Mouse (Mus musculus): ENCODE data around the gene Tmem82. TPM values are rescaled to one million over a fixed set of nuclear protein-coding genes. Genes with fewer than 3 reads are reported as not detected.

Tmem82 gene
- total and polyA plus RNA-seq, 2 experiments from 2014 or later: 1.5 to 1.6 TPM

- H3K4me2 ChIP-seq (ENCODE audit: low read depth, low read length): peak overlapping the region; percentile 68
- ATAC-seq (no peak), DNase-seq (ENCODE audit: low spot score) (no peak)
- no peaks in the 10 kb centered on the region for H3K27me3 ChIP-seq (ENCODE audit: insufficient read depth, low read length)
- no peaks in the 10 kb centered on the region for H3K9me3 ChIP-seq (ENCODE audit: low read length)
- no peak for TF ChIP-seq CTCF (IDR thresholded peaks at IDR 0.05; ENCODE audit: low read depth)
- no peaks in the 10 kb centered on the region for H3K4me1 ChIP-seq (ENCODE audit: insufficient read depth, low read length)
- peak overlapping the region; percentile 68 for H3K9ac ChIP-seq (replicated peaks; ENCODE audit: low read length)
- 4% methylated on average over 9 of the region's 9 CpGs for WGBS
- H3K36me3 ChIP-seq (ENCODE audit: insufficient read depth, low read length): no peaks in the 10 kb centered on the region
- peak overlapping the region; percentile 50 for H3K4me3 ChIP-seq (ENCODE audit: low read length)
- H3K27ac ChIP-seq: no peak overlapping the region; the same call in 1 of the 2 replicates
Observed at GRCm38 (mm10) chr4:141598894-141599250, 19.6 kb downstream of the Tmem82 start.

GRCm38 (mm10) chr4:141598199-141598893, 20.1 kb downstream of the Tmem82 start:
- no peak for TF ChIP-seq CTCF (IDR thresholded peaks at IDR 0.05; ENCODE audit: low read depth)
- 3% methylated on average over 19 of the region's 19 CpGs for WGBS
- Histone ChIP-seq H3K9me3 (ENCODE audit: low read length) (no peaks in the 10 kb centered on the region), H3K4me1 (ENCODE audit: insufficient read depth, low read length) (no peaks in the 10 kb centered on the region), H3K4me2 (ENCODE audit: low read depth, low read length) (peak overlapping the region; percentile 68), H3K36me3 (ENCODE audit: insufficient read depth, low read length) (no peaks in the 10 kb centered on the region), H3K9ac (replicated peaks; ENCODE audit: low read length) (peak overlapping the region; percentile 68; the same call in 1 of the 2 replicates), H3K27me3 (ENCODE audit: insufficient read depth, low read length) (no peaks in the 10 kb centered on the region), H3K4me3 (ENCODE audit: low read length) (peak overlapping the region; percentile 50), H3K27ac (no peak overlapping the region; the same call in 1 of the 2 replicates)
- DNase-seq (ENCODE audit: low spot score): no peak
- ATAC-seq: no peak

- ATAC-seq (no peak), DNase-seq (ENCODE audit: low spot score) (no peak)
- no peaks in the 10 kb centered on the region for H3K4me1 ChIP-seq (ENCODE audit: insufficient read depth, low read length)
- no peaks in the 10 kb centered on the region for H3K36me3 ChIP-seq (ENCODE audit: insufficient read depth, low read length)
- no peaks in the 10 kb centered on the region for H3K9me3 ChIP-seq (ENCODE audit: low read length)
- H3K4me2 ChIP-seq (ENCODE audit: low read depth, low read length): no peak overlapping the region
- 88% methylated on average over 8 of the region's 8 CpGs for WGBS
- H3K27me3 ChIP-seq (ENCODE audit: insufficient read depth, low read length): no peaks in the 10 kb centered on the region
- no peak overlapping the region for H3K27ac ChIP-seq
- TF ChIP-seq CTCF (IDR thresholded peaks at IDR 0.05; ENCODE audit: low read depth): no peak
- no peak overlapping the region for H3K9ac ChIP-seq (replicated peaks; ENCODE audit: low read length)
- no peak overlapping the region for H3K4me3 ChIP-seq (ENCODE audit: low read length)
Observed at GRCm38 (mm10) chr4:141596700-141597328, 21.6 kb downstream of the Tmem82 start.

GRCm38 (mm10) chr4:141595605-141596268, 22.7 kb downstream of the Tmem82 start:
- H3K4me1 ChIP-seq (ENCODE audit: insufficient read depth, low read length): no peaks in the 10 kb centered on the region
- TF ChIP-seq CTCF (IDR thresholded peaks at IDR 0.05; ENCODE audit: low read depth): peak; percentile 39
- H3K27me3 ChIP-seq (ENCODE audit: insufficient read depth, low read length): no peaks in the 10 kb centered on the region
- H3K9me3 ChIP-seq (ENCODE audit: low read length): no peaks in the 10 kb centered on the region
- H3K9ac ChIP-seq (replicated peaks; ENCODE audit: low read length): no peak overlapping the region
- H3K4me3 ChIP-seq (ENCODE audit: low read length): no peak overlapping the region
- WGBS: 80% methylated on average over 9 of the region's 9 CpGs
- H3K27ac ChIP-seq: no peak overlapping the region
- DNase-seq (ENCODE audit: low spot score): no peak
- no peaks in the 10 kb centered on the region for H3K36me3 ChIP-seq (ENCODE audit: insufficient read depth, low read length)
- H3K4me2 ChIP-seq (ENCODE audit: low read depth, low read length): no peak overlapping the region
- ATAC-seq: no peak

GRCm38 (mm10) chr4:141595138-141595537, 23.3 kb downstream of the Tmem82 start:
- Histone ChIP-seq H3K27ac (no peak overlapping the region), H3K4me1 (ENCODE audit: insufficient read depth, low read length) (no peaks in the 10 kb centered on the region), H3K27me3 (ENCODE audit: insufficient read depth, low read length) (no peaks in the 10 kb centered on the region), H3K4me2 (ENCODE audit: low read depth, low read length) (no peak overlapping the region), H3K9me3 (ENCODE audit: low read length) (no peaks in the 10 kb centered on the region), H3K9ac (replicated peaks; ENCODE audit: low read length) (no peak overlapping the region), H3K36me3 (ENCODE audit: insufficient read depth, low read length) (no peaks in the 10 kb centered on the region), H3K4me3 (ENCODE audit: low read length) (no peak overlapping the region)
- DNase-seq (ENCODE audit: low spot score) (no peak), ATAC-seq (no peak)
- no peak for TF ChIP-seq CTCF (IDR thresholded peaks at IDR 0.05; ENCODE audit: low read depth)
- WGBS: 94% methylated on average over 11 of the region's 11 CpGs

- DNase-seq (ENCODE audit: low spot score) (peak; percentile 39), ATAC-seq (no peak)
- no peaks in the 10 kb centered on the region for H3K4me1 ChIP-seq (ENCODE audit: insufficient read depth, low read length)
- 22% methylated on average over 3 of the region's 3 CpGs for WGBS
- H3K36me3 ChIP-seq (ENCODE audit: insufficient read depth, low read length): no peaks in the 10 kb centered on the region
- H3K9me3 ChIP-seq (ENCODE audit: low read length): no peaks in the 10 kb centered on the region
- no peaks in the 10 kb centered on the region for H3K27me3 ChIP-seq (ENCODE audit: insufficient read depth, low read length)
- no peak overlapping the region for H3K4me2 ChIP-seq (ENCODE audit: low read depth, low read length)
- peak; percentile 80 for TF ChIP-seq CTCF (IDR thresholded peaks at IDR 0.05; ENCODE audit: low read depth)
- H3K9ac ChIP-seq (replicated peaks; ENCODE audit: low read length): no peak overlapping the region
- no peak overlapping the region for H3K4me3 ChIP-seq (ENCODE audit: low read length)
- no peak overlapping the region for H3K27ac ChIP-seq
Observed at GRCm38 (mm10) chr4:141591547-141591946, 26.9 kb downstream of the Tmem82 start.

Measured in hindbrain, postnatal 0 days (tissue).